Mouse (Mus musculus) lung, embryonic 14.5 days (tissue): ENCODE results near the gene Kif3a. TPM values are rescaled to one million over a fixed set of nuclear protein-coding genes. Genes with fewer than 3 reads are reported as not detected.

Source experiments
- ATAC-seq: fragments of 200-750 bp; cut with Nextera tagmentation; 2 replicates; pipeline ENCODE4 v1.8.0; 2017; ENCODE audit warnings: mild to moderate bottlenecking, moderate TSS enrichment, moderate library complexity; ENCODE audit not compliant: insufficient read depth
- DNase-seq: peaks from one replicate; pipeline ENCODE4 v3.0.0-alpha.2; 2015
- H3K27ac ChIP-seq: fragments of 300-500 bp; sonication (generic); 2 replicates; pipeline ENCODE4 v1.5.1; 2014; ENCODE audit warnings: low read depth, mild to moderate bottlenecking, moderate library complexity
- H3K27me3 ChIP-seq: fragments of 300-500 bp; sonication (generic); 2 replicates; pipeline ENCODE4 v1.6.1; 2014; ENCODE audit warnings: low read length, control low read depth; ENCODE audit not compliant: insufficient read depth
- H3K36me3 ChIP-seq: fragments of 300-500 bp; sonication (generic); 2 replicates; pipeline ENCODE4 v1.6.1; 2014; ENCODE audit warnings: control low read depth; ENCODE audit not compliant: insufficient read depth
- H3K4me1 ChIP-seq: fragments of 300-500 bp; sonication (generic); 2 replicates; pipeline ENCODE4 v1.6.1; 2014; ENCODE audit warnings: antibody characterized with exemption, control low read depth; ENCODE audit not compliant: insufficient read depth
- H3K4me2 ChIP-seq: fragments of 300-500 bp; sonication (generic); 2 replicates; pipeline ENCODE4 v1.6.1; 2014; ENCODE audit warnings: mild to moderate bottlenecking
- H3K4me3 ChIP-seq: fragments of 300-500 bp; sonication (generic); 2 replicates; pipeline ENCODE4 v1.5.1; 2014; ENCODE audit warnings: low read depth, low read length
- H3K9ac ChIP-seq: fragments of 300-500 bp; sonication (generic); 2 replicates; pipeline ENCODE4 v1.6.1; 2014
- H3K9me3 ChIP-seq: fragments of 300-500 bp; sonication (generic); 2 replicates; pipeline ENCODE4 v1.6.1; 2016; ENCODE audit warnings: low read depth, low read length, control low read depth
- CTCF ChIP-seq: IDR thresholded peaks from 2 replicates; pipeline ENCODE4 v1.5.1; 2016; ENCODE audit warnings: antibody characterized with exemption, low read depth
- WGBS: fragments of 180-500 bp; shearing (Covaris S2); extraction: QIAGEN DNeasy Blood & Tissue Kit; methylation state at CpG from one replicate; pipeline ENCODE4 v1.1.7; 2014; 5-methylcytosine and 5-hydroxymethylcytosine counted together
- polyA plus RNA-seq: library from polyadenylated mRNA; unstranded; fragments of >200 nt; fragmentation: Nextera tagmentation; extraction: Ambion mirVana; gene quantifications from 2 replicates; pipeline ENCODE4 v1.2.1, GENCODE M21; 2014

The Kif3a gene
- polyA plus RNA-seq, 1 experiment from 2014 or later: 67.9 TPM

DNA sequence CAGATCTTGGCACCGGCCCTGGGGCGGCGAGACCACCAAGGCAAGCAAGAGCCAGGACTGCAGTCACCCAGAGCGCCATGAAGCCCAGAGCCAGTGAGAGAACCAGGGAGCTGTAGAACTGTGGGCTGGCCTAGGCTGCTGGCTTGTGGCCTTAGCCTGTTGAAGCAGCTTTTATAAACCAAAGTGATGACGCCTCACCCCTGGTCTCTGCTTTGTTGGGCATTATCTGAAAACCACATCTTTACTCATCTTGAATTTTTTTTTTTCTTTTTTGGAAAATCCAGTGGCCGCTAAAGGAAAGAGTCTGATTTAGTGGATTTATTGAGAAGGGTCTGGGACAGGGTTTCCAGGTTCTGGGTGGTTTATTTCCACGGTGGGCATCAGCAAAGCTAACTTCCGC lies 67.4 kb downstream of the Kif3a start, which contains the start of gene Il13:
Gene Il13 (minus strand): TSS at position 147 of the 400 bp plus-strand sequence.
- no peak for ATAC-seq
- no peak within 1 kb of the TSS for H3K4me2 ChIP-seq
- no peak within 1 kb of the TSS for H3K9ac ChIP-seq
- 91% methylated on average over 8 of the region's 8 CpGs for WGBS
- no peak within 1 kb of the TSS for H3K27ac ChIP-seq
- DNase-seq: no peak
- TF ChIP-seq CTCF: no peak
- H3K27me3 ChIP-seq: peaks cover 26% of the 10 kb centered on the region
- H3K4me3 ChIP-seq: no peak within 1 kb of the TSS
- H3K36me3 ChIP-seq: no peaks in the 10 kb centered on the region
- no peaks in the 10 kb centered on the region for H3K4me1 ChIP-seq
- no peaks in the 10 kb centered on the region for H3K9me3 ChIP-seq

DNA sequence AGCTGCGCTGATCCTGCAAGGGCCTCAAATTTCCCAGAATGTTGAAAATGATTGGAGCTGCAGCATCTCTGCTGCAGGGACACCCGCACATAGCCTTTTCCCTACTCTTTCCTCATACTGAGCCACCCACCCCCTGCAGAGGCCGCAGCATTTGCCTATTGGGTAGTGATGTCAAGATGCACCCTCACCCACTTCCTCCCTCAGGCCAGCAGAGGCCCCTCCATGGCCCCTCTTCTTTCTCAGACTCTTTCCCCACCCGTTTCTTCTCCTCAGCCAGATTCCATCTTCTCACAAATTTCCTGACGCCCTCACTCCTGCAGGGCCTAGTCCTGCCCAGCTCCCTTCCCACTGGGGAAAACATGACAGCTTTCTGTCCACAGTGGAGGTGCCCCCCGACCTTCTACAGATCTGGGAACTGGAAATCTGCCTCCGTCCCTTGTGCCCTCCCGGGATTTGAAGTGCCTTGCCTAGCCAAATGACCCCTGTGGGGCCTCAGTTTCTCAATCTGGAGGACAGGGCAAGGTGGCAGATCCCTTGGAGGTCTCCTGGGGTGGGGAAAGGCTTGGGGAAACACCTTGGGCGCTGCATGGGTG lies 68.5 kb downstream of the Kif3a start:
- ATAC-seq: no peak
- Histone ChIP-seq H3K27me3 (peaks cover 26% of the 10 kb centered on the region), H3K9me3 (no peaks in the 10 kb centered on the region), H3K9ac (no peak overlapping the region; the same call in 1 of the 2 replicates), H3K36me3 (no peaks in the 10 kb centered on the region), H3K4me1 (no peaks in the 10 kb centered on the region), H3K27ac (no peak overlapping the region), H3K4me3 (peak overlapping the region; percentile 36), H3K4me2 (peak overlapping the region; percentile 76)
- DNase-seq: peak; percentile 7
- no peak for TF ChIP-seq CTCF
- 34% methylated on average over 9 of the region's 9 CpGs for WGBS

DNA sequence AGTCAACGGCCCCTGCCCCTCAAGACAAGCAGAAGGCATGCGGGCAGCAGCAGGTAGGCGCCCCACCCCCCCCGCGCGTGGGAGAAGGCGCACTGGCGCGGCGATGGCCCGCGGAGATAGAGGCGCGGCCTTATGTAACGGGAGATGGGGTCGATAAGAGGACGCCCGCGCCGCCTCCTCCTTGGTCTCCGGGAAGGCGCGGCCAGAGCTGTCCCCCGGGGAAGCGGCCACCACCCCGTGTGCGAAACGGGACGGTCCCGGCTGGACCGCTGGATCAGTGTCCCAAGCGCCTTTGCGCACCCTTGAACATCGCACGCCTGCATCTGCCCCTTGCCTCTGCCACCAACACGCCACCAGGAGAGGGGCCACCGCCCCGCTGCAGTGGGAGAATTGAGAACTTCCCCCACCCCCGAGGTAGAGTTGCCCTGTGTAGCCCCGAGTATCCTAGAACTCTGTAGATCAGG lies 69.0 kb downstream of the Kif3a start:
- no peak overlapping the region for H3K27ac ChIP-seq
- H3K9me3 ChIP-seq: no peaks in the 10 kb centered on the region
- H3K27me3 ChIP-seq: peaks cover 26% of the 10 kb centered on the region
- no peaks in the 10 kb centered on the region for H3K4me1 ChIP-seq
- DNase-seq (peak; percentile 26), ATAC-seq (no peak; the same call in 1 of the 2 replicates)
- H3K9ac ChIP-seq: peak overlapping the region; percentile 28; the same call in 1 of the 2 replicates
- TF ChIP-seq CTCF: no peak
- H3K36me3 ChIP-seq: no peaks in the 10 kb centered on the region
- under 1% methylated on average over 38 of the region's 40 CpGs for WGBS
- peak overlapping the region; percentile 36 for H3K4me3 ChIP-seq
- H3K4me2 ChIP-seq: peak overlapping the region; percentile 76

DNA sequence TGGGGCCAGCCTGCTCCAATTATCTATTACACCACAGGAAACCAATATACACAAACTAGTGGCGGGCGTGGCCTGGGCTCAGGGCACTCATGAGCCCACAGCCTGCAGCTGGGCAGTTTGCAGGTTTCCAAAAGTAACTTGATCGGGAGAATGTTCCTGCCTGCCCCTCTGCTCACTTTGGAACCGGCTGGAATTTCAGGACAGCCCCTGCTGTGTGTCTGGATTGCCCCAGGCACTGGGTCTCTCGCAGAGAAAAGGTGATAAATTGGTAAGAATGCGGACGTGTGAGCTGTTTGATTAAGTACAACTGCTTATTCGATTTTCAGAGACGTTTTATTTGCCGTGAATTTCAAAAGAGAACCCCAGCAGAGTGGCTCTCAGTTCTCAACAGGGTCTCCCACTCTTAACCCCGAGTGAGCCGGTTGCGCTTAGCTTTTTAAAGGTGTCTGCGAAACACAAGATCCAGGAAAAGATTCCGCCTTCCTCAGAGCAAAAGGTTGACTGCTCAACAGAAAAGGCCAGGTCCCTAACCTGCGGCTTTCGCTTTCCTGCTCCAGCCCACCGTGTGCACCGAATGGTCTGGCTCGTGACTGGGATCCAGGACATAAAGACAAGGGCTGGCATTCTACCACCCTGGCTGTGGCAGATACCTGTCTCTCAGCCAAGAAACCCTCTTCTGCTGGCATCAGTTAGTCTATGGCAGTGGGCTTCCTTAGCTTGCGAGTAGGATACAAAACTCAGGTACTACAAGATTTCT lies 70.0 kb downstream of the Kif3a start:
- ATAC-seq: no peak
- Histone ChIP-seq H3K4me3 (no peak overlapping the region), H3K4me2 (peak overlapping the region; percentile 35), H3K9me3 (no peaks in the 10 kb centered on the region), H3K36me3 (no peaks in the 10 kb centered on the region), H3K9ac (no peak overlapping the region), H3K4me1 (no peaks in the 10 kb centered on the region), H3K27ac (no peak overlapping the region), H3K27me3 (peaks cover 26% of the 10 kb centered on the region)
- no peak for TF ChIP-seq CTCF
- DNase-seq: no peak
- 20% methylated on average over 21 of the region's 21 CpGs for WGBS

DNA sequence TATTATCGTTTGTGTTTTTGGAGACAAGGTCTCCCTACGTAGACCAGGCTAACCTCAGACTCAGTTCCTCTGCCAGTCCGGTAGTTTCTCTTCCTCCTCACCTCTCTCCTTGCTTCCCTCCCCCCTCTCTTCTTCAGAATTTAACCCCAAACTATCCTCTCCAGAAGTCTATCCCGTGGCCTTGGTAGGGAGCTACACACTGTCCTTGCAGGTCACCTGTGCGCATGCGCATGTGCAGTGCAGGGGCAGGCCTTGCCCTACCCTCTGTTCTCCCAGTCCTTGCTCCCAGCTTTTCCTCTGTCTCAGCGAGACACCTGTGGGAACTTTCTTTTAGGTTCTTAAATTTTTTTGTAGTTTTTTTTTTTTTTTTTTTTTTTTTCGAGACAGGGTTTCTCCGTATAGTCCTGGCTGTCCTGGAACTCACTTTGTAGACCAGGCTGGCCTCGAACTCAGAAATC lies 70.7 kb downstream of the Kif3a start:
- Histone ChIP-seq H3K36me3 (no peaks in the 10 kb centered on the region), H3K4me1 (no peaks in the 10 kb centered on the region), H3K4me2 (no peak overlapping the region), H3K9ac (no peak overlapping the region), H3K9me3 (no peaks in the 10 kb centered on the region), H3K4me3 (no peak overlapping the region), H3K27me3 (peaks cover 26% of the 10 kb centered on the region), H3K27ac (no peak overlapping the region)
- no peak for TF ChIP-seq CTCF
- DNase-seq (no peak), ATAC-seq (no peak)
- 76% methylated on average over 10 of the region's 10 CpGs for WGBS

DNA sequence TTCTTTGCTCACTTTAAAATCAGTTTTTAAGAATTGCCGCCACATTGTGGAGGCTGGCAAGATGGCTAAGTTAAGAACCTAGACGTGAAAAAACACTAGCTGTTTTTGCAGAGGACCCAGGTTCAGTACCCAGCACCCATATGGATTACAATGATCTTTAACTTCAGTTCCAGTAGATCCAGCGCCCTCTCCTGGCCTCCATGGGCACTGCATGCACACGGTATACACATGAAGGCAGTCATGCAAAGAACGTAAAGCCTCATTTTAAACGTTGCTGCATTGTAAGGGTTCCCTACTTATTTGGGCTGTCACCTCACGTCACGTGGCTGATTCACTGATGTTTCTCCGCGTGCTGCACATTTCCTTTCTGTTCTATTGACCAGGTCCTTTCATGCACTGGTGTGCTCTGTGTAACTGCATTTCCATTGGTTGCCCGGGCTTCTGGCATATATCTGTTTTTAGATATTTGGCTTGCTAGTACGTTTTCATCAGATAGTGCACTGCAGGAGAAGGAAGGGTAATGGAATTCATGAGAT lies 75.6 kb downstream of the Kif3a start:
- WGBS: 73% methylated on average over 12 of the region's 12 CpGs
- Histone ChIP-seq H3K9me3 (no peaks in the 10 kb centered on the region), H3K27ac (no peak overlapping the region), H3K4me2 (no peak overlapping the region), H3K36me3 (no peaks in the 10 kb centered on the region), H3K4me1 (no peaks in the 10 kb centered on the region), H3K4me3 (no peak overlapping the region), H3K27me3 (peaks cover 1% of the 10 kb centered on the region; the same call in 1 of the 2 replicates), H3K9ac (no peak overlapping the region)
- DNase-seq (peak; percentile 10), ATAC-seq (no peak)
- peak; percentile 48 for TF ChIP-seq CTCF

DNA sequence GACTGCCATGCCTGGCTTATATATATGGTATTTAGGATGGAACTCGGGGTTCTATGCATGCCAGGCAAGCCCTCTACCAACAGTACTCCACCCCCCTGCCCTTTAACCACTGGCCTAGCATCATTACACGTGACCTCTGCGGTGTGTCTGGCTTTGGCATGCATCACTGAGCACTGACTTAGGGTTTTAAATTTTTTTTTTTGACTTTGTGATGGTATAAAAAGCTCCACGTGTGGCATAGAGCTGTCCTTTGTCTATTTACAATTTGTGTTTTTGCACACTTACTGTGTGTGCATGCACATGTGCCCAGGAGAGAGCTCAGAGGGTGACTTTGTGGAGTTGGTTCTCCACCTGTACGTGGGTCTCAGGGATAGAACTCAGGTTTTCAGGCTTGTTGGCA lies 76.8 kb downstream of the Kif3a start:
- H3K4me3 ChIP-seq: no peak overlapping the region
- H3K9me3 ChIP-seq: no peaks in the 10 kb centered on the region
- WGBS: 74% methylated on average over 5 of the region's 5 CpGs
- no peak for DNase-seq
- no peak for ATAC-seq
- H3K36me3 ChIP-seq: no peaks in the 10 kb centered on the region
- no peak overlapping the region for H3K27ac ChIP-seq
- no peak overlapping the region for H3K4me2 ChIP-seq
- no peaks in the 10 kb centered on the region for H3K27me3 ChIP-seq
- TF ChIP-seq CTCF: no peak
- H3K4me1 ChIP-seq: no peaks in the 10 kb centered on the region
- no peak overlapping the region for H3K9ac ChIP-seq
